Mouse (Mus musculus): ENCODE measurements at regions not wholly inside any gene's neighbourhood (a gene's known extent, or its start where the extent isn't known, plus 50 kb on each side); places are given as distances from the start of the nearest gene placed in this dataset.
"Not testable (repeated sequence)": the region's sequence is repeated elsewhere in the genome, so short reads cannot be mapped to it uniquely, and the experiment has no call there.

- DNase-seq; intact Hi-C loops (cut with DNase I): not testable (repeated sequence)
Measured at GRCm38 (mm10) chr6:67679106-67679505, 143.5 kb upstream of the Tacstd2 start.

DNA sequence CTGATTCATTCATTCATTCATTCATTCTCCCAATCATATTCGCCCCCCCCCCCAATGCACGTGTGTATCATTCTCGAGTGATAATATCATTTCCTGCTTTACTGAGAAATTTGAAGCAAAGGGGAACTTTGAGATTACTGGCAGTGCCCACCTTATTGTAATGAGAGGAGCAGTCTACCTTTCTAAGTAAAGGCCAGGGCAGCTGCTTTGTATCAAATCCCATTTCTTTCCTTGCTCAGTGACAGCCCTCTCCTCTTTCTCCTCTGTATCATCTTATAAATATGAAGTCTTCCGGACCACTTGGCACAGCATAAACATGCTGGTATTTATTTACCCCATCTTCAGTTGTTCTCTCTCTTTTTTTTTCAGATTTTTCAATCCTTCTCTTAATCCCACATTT, 139.1 kb upstream of the Tacstd2 start:
- intact Hi-C loops (cut with DNase I); DNase-seq: not testable (repeated sequence)

- DNase-seq; intact Hi-C loops (cut with DNase I): not testable (repeated sequence)
Measured at GRCm38 (mm10) chr6:67673316-67673715, 137.7 kb upstream of the Tacstd2 start.

DNA sequence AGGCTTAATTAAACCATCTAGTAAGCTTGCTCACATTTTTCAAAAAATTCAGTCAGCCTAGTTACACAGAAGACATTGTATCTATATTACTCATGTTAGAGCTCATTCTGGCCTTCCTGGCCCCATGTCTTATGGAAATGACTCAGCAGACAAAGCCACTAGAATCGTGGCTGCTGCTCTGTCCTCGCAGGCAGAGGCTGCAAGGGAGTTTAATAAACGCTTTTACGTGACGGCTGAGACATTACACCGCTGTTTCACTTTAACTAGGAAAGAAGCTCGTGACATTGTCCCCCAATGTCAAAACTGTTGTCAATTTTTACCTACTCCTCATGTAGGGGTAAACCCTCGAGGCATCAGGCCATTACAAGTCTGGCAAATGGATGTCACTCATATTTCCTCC, 132.5 kb upstream of the Tacstd2 start:
- DNase-seq; intact Hi-C loops (cut with DNase I): not testable (repeated sequence)

GRCm38 (mm10) chr6:67631617-67632016, 96.0 kb upstream of the Tacstd2 start:
- DNase-seq, result no peak
- intact Hi-C loops (cut with DNase I), result no loop called here

GRCm38 (mm10) chr6:67610402-67610801, 74.8 kb upstream of the Tacstd2 start:
- intact Hi-C loops (cut with DNase I), result no loop called here

DNA sequence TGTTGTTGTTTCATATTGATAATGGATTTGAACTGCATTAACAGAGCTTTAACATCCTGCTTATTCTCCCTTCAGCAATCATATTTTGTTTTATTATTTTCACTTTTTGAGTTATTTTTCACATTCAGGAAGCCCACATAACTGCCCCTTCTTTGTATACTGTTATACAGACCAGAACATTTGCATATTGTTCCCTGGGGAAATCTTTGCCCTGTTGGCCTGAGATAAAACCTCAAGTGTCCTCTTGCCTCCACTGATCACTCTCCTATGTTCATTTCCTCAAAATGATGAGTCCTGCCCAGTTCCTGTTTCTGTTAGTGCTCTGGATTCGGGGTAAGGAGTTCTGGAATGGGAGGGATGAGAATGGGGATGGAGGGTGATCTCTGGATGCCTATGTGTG, 73.9 kb upstream of the Tacstd2 start:
- DNase-seq; intact Hi-C loops (cut with DNase I): not testable (repeated sequence)

More at GRCm38 (mm10) chr6:67610402-67610801, 74.8 kb upstream of the Tacstd2 start:
- no peak for DNase-seq
